Mouse (Mus musculus) C2C12 (cell line): Measurements from ENCODE around the gene 5730455P16Rik. TPM values are rescaled to one million over a fixed set of nuclear protein-coding genes. Genes with fewer than 3 reads are reported as not detected.
A peak's percentile ranks its signal among the peaks of the same experiment; 100 is the strongest.
"Not testable (repeated sequence)": the region's sequence is repeated elsewhere in the genome, so short reads cannot be mapped to it uniquely, and the experiment has no call there.

Experiments used
- H3K27me3 ChIP-seq: one replicate; pipeline ENCODE4 v1.6.1; 2011; ENCODE audit not compliant: control insufficient read depth, insufficient read depth, insufficient read length
- H3K36me3 ChIP-seq: one replicate; pipeline ENCODE4 v1.6.1; 2011; ENCODE audit not compliant: control insufficient read depth, insufficient read depth
- H3K4me3 ChIP-seq: one replicate; pipeline ENCODE4 v1.5.1; 2011; ENCODE audit warnings: mild to moderate bottlenecking, control low read depth; ENCODE audit not compliant: poor library complexity, insufficient read depth, severe bottlenecking
- H3K79me2 ChIP-seq: one replicate; pipeline ENCODE4 v1.6.1; 2011; ENCODE audit not compliant: control insufficient read depth, insufficient read depth
- H3K79me3 ChIP-seq: one replicate; pipeline ENCODE4 v1.6.1; 2011; ENCODE audit warnings: low read depth, control low read depth
- H3ac ChIP-seq: one replicate; pipeline ENCODE3; 2011; ENCODE audit warnings: low read depth; ENCODE audit not compliant: control insufficient read depth, insufficient read length
- CEBPB ChIP-seq: IDR thresholded peaks from one replicate; pipeline ENCODE4 v1.6.1; 2011; ENCODE audit warnings: low read depth, mild to moderate bottlenecking, control low read depth, moderate library complexity
- CTCF ChIP-seq: IDR thresholded peaks from one replicate; pipeline ENCODE4 v1.5.1; 2011; ENCODE audit not compliant: control insufficient read depth, insufficient read depth, insufficient read length
- FOSL1 ChIP-seq: IDR thresholded peaks from one replicate; pipeline ENCODE4 v1.8.0; 2011; ENCODE audit warnings: mild to moderate bottlenecking, low read length; ENCODE audit not compliant: poor library complexity, insufficient read depth, severe bottlenecking
- MAX ChIP-seq: IDR thresholded peaks from one replicate; pipeline ENCODE4 v1.6.1; 2011; ENCODE audit warnings: mild to moderate bottlenecking, control low read depth
- MYOD1 ChIP-seq: IDR thresholded peaks from one replicate; pipeline ENCODE4 v1.6.1; 2011; ENCODE audit warnings: low read depth; ENCODE audit not compliant: control insufficient read depth, insufficient read length
- MYOG ChIP-seq: IDR thresholded peaks from one replicate; pipeline ENCODE4 v1.6.1; 2011; ENCODE audit not compliant: control insufficient read depth, insufficient read length; ENCODE audit errors: extremely low read depth
- USF1 ChIP-seq: IDR thresholded peaks from one replicate; pipeline ENCODE4 v1.6.1; 2011; ENCODE audit warnings: low read depth, mild to moderate bottlenecking, control low read depth, moderate library complexity
- polyA plus RNA-seq: library from polyadenylated mRNA; unstranded; fragments of >200 nt; fragmentation: generic; extraction: Trizol; gene quantifications from one replicate; pipeline ENCODE4 v1.2.1, GENCODE M21; 2012; ENCODE audit warnings: missing spikeins

5730455P16Rik gene
- polyA plus RNA-seq, 1 experiment = 4.3 TPM

GRCm38 (mm10) chr11:80383626-80384046 is 5.8 kb upstream of the 5730455P16Rik start:
- Histone ChIP-seq H3K79me3 (peaks cover 55% of the 10 kb centered on the region), H3K79me2 (peaks cover 62% of the 10 kb centered on the region), H3ac (peak overlapping the region; percentile 95), H3K4me3 (peak overlapping the region; percentile 96), H3K27me3 (no peaks in the 10 kb centered on the region), H3K36me3 (peaks cover 40% of the 10 kb centered on the region)
- TF ChIP-seq MAX (no peak), CEBPB (peak; percentile 24)

GRCm38 (mm10) chr11:80383019-80383625 is 5.3 kb upstream of the 5730455P16Rik start, which contains the start of gene Zfp207:
Gene Zfp207, plus strand, starts transcription at chr11:80383279.
- Histone ChIP-seq H3K79me3 (peaks cover 50% of the 10 kb centered on the region), H3K36me3 (peaks cover 35% of the 10 kb centered on the region), H3K79me2 (peaks cover 57% of the 10 kb centered on the region), H3ac (peak within 1 kb of the TSS; percentile 95), H3K4me3 (peak within 1 kb of the TSS; percentile 96), H3K27me3 (no peaks in the 10 kb centered on the region)
- TF ChIP-seq USF1 = peak; percentile 100
- TF ChIP-seq MAX = peak; percentile 78
- TF ChIP-seq MYOG = no peak

GRCm38 (mm10) chr11:80382626-80383018 is 4.8 kb upstream of the 5730455P16Rik start:
- TF ChIP-seq FOSL1 = no peak
- TF ChIP-seq USF1 = no peak
- no peak for TF ChIP-seq CTCF
- no peak for TF ChIP-seq MYOG
- no peak for TF ChIP-seq MAX
- TF ChIP-seq MYOD1 = no peak
- no peak for TF ChIP-seq CEBPB
- H3ac ChIP-seq = peak overlapping the region; percentile 65
- H3K27me3 ChIP-seq = no peaks in the 10 kb centered on the region
- H3K36me3 ChIP-seq = peaks cover 30% of the 10 kb centered on the region
- peak overlapping the region; percentile 96 for H3K4me3 ChIP-seq
- H3K79me2 ChIP-seq = peaks cover 52% of the 10 kb centered on the region
- peaks cover 45% of the 10 kb centered on the region for H3K79me3 ChIP-seq

- not testable (repeated sequence) for H3K4me3 ChIP-seq, H3ac ChIP-seq, H3K27me3 ChIP-seq
- Histone ChIP-seq H3K36me3 (peaks cover 11% of the 10 kb centered on the region), H3K79me3 (peaks cover 11% of the 10 kb centered on the region), H3K79me2 (peaks cover 29% of the 10 kb centered on the region)
Observed at GRCm38 (mm10) chr11:80379184-80379583, 1.4 kb upstream of the 5730455P16Rik start.

GRCm38 (mm10) chr11:80378452-80379068 is 726 bp upstream of the 5730455P16Rik start:
- H3K79me3 ChIP-seq, H3K4me3 ChIP-seq, H3ac ChIP-seq, H3K27me3 ChIP-seq: not testable (repeated sequence)
- Histone ChIP-seq H3K79me2 (peaks cover 23% of the 10 kb centered on the region), H3K36me3 (peaks cover 18% of the 10 kb centered on the region)

- no peak overlapping the region for H3K4me3 ChIP-seq
Observed at GRCm38 (mm10) chr11:80376651-80377050, 1.2 kb downstream of the 5730455P16Rik start.

More at GRCm38 (mm10) chr11:80376651-80377050, 1.2 kb downstream of the 5730455P16Rik start:
- Histone ChIP-seq H3K27me3 (no peaks in the 10 kb centered on the region), H3K79me2 (peaks cover 11% of the 10 kb centered on the region), H3ac (no peak overlapping the region), H3K79me3 (peaks cover 1% of the 10 kb centered on the region), H3K36me3 (peaks cover 25% of the 10 kb centered on the region)
- TF ChIP-seq USF1 (no peak), CTCF (no peak), MYOD1 (no peak), FOSL1 (no peak), MYOG (no peak), CEBPB (no peak), MAX (no peak)
